In the genomic region with DNA sequence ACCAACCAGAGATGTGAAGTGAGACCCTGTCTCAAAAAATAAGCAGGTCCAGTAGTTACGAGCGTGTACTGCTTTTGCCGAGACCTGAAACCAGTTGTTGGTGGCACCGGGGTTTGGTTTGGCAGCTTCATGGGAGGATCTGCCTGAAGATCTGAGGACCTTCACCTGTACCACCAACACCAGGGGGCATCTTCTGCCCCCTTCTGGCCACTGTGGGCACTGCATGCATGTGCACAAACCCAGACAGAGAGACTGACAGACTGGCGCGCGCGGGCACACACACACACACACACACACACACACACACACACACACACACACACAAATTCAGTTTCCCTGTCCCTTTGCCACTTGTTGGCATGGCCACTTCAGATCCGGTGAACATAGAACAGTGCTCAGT, we compare ENCODE assay signal across 11 mouse cellular contexts. TPM values are rescaled to one million over a fixed set of nuclear protein-coding genes. Genes with fewer than 3 reads are reported as not detected.
DNase-seq lines count a peak whose midpoint lies in the region; ATAC-seq lines count a peak whose summit lies in the region.
"Had no signal": no experiment of that assay in that cellular context is flagged by ENCODE, and none has a peak within 500 bp of the region (broad histone marks: within the 10 kb centered on the region; RNA-seq: fewer than 3 reads in every experiment).

No protein-coding gene starts in this region.

- ATAC-seq in heart, embryonic 11.5 days (replicated peaks; ENCODE audit: insufficient number of reproducible peaks, low FRiP score, low TSS enrichment) = no peak
- ATAC-seq in monocyte, adult 5-6 weeks (replicated peaks; ENCODE audit: insufficient number of reproducible peaks, low FRiP score, low TSS enrichment, poor library complexity, severe bottlenecking) = no peak

- no peaks in the 10 kb centered on the region for H3K9me3 ChIP-seq in heart, embryonic 11.5 days (replicated peaks; ENCODE audit: control insufficient read depth, low read length)
- no peaks in the 10 kb centered on the region for H3K9me3 ChIP-seq in embryonic facial prominence, embryonic 10.5 days
- no peaks in the 10 kb centered on the region for H3K9me3 ChIP-seq in forebrain, embryonic 10.5 days

- 73% methylated on average over 9 of the region's 9 CpGs for WGBS in heart, embryonic 11.5 days (ENCODE audit: insufficient replicate concordance)
- WGBS in embryonic facial prominence, embryonic 10.5 days = 87% methylated on average over 9 of the region's 9 CpGs
- WGBS in forebrain, embryonic 10.5 days = 80% methylated on average over 9 of the region's 9 CpGs

- peak; percentile 37 to 60 for DNase-seq in heart, postnatal 36 days
- DNase-seq in spleen, postnatal 4 days (ENCODE audit: low spot score in 2 of 2) = peak; percentile 55 to 81
- no peak for DNase-seq in spleen, adult 12 weeks (ENCODE audit: low spot score)
- DNase-seq in embryonic facial prominence, embryonic 10.5 days (ENCODE audit: low spot score) = peak; percentile 54
- DNase-seq in thymus, postnatal 25 days = peak; percentile 66
- no peak for DNase-seq in forebrain, embryonic 10.5 days (ENCODE audit: extremely low spot score, low spot score)

- H3K4me2 ChIP-seq in heart, embryonic 11.5 days = no peak overlapping the region
- H3K4me2 ChIP-seq: midbrain, embryonic 11.5 days had no signal

- H3K27ac ChIP-seq in heart, embryonic 11.5 days (ENCODE audit: low read depth, low read length) = no peak overlapping the region
- H3K27ac ChIP-seq in embryonic facial prominence, embryonic 10.5 days (replicated peaks) = no peak overlapping the region
- H3K27ac ChIP-seq in forebrain, embryonic 10.5 days = no peak overlapping the region

- H3K4me3 ChIP-seq in heart, embryonic 11.5 days (ENCODE audit: low read depth, low read length) = no peak overlapping the region
- H3K4me3 ChIP-seq in embryonic facial prominence, embryonic 10.5 days = no peak overlapping the region
- H3K4me3 ChIP-seq in forebrain, embryonic 10.5 days = no peak overlapping the region

- no peaks in the 10 kb centered on the region for H3K27me3 ChIP-seq in heart, embryonic 11.5 days (ENCODE audit: control insufficient read depth, insufficient read depth, low read length)
- no peaks in the 10 kb centered on the region for H3K27me3 ChIP-seq in embryonic facial prominence, embryonic 10.5 days (replicated peaks; ENCODE audit: low read depth, poor library complexity, severe bottlenecking)
- no peaks in the 10 kb centered on the region for H3K27me3 ChIP-seq in forebrain, embryonic 10.5 days (ENCODE audit: poor library complexity, severe bottlenecking)

- H3K9ac ChIP-seq in heart, embryonic 11.5 days (ENCODE audit: low read depth, low read length) = no peak overlapping the region

- peaks cover 15% of the 10 kb centered on the region for H3K4me1 ChIP-seq in heart, embryonic 11.5 days (ENCODE audit: control insufficient read depth, insufficient read depth, low read length)
- H3K4me1 ChIP-seq in embryonic facial prominence, embryonic 10.5 days = peaks cover 25% of the 10 kb centered on the region
- H3K4me1 ChIP-seq in forebrain, embryonic 10.5 days = peaks cover 22% of the 10 kb centered on the region

- intact Hi-C loops in heart, postnatal 36 days (cut with DNase I) = no loop called here

- H3K36me3 ChIP-seq in heart, embryonic 11.5 days (ENCODE audit: control insufficient read depth, insufficient read depth, low read length) = peaks cover 4% of the 10 kb centered on the region; the same call in 1 of the 2 replicates
- peaks cover 10% of the 10 kb centered on the region for H3K36me3 ChIP-seq in embryonic facial prominence, embryonic 10.5 days (replicated peaks)
- peaks cover 11% of the 10 kb centered on the region for H3K36me3 ChIP-seq in forebrain, embryonic 10.5 days (replicated peaks)

RNA-seq across cellular contexts. Expression of a gene that starts 2.5 kb away (rescaled TPM):
- 10 to 100 TPM; 48.8 to 52.4 TPM for total RNA-seq in heart, postnatal 36 days (2021)
- 15.2 and 16.2 TPM in 2 replicates for polyA plus RNA-seq in heart, embryonic 11.5 days (2014; fragmentation: Nextera tagmentation; extraction: Ambion mirVana)
- polyA plus RNA-seq in embryonic facial prominence, embryonic 10.5 days (2016; fragmentation: Nextera tagmentation; extraction: Ambion mirVana) = 16.8 and 18.0 TPM in 2 replicates
- 0.39 to 3.2 TPM (median 0.43 TPM) in 3 replicates for total RNA-seq in monocyte, adult 5-6 weeks (2017)
- polyA plus RNA-seq in forebrain, embryonic 10.5 days (2016; fragmentation: Nextera tagmentation; extraction: Ambion mirVana) = 14.4 and 16.3 TPM in 2 replicates

RNA-seq across cellular contexts. Expression of a gene that starts 10.1 kb away (rescaled TPM):
- 100 to 1,000 TPM; 512 to 563 TPM for total RNA-seq in heart, postnatal 36 days (2021)
- polyA plus RNA-seq in heart, embryonic 11.5 days (2014; fragmentation: Nextera tagmentation; extraction: Ambion mirVana) = 17.0 and 17.7 TPM in 2 replicates
- polyA plus RNA-seq in embryonic facial prominence, embryonic 10.5 days (2016; fragmentation: Nextera tagmentation; extraction: Ambion mirVana) = 7.0 and 9.1 TPM in 2 replicates
- total RNA-seq in monocyte, adult 5-6 weeks (2017) = 0.97 to 1.5 TPM in 2 of 3 replicates, not detected in the other
- 8.3 and 9.1 TPM in 2 replicates for polyA plus RNA-seq in forebrain, embryonic 10.5 days (2016; fragmentation: Nextera tagmentation; extraction: Ambion mirVana)

RNA-seq across cellular contexts. Expression of a gene that starts 19.0 kb away (rescaled TPM):
- not detected for total RNA-seq in heart, postnatal 36 days (2021)
- polyA plus RNA-seq in heart, embryonic 11.5 days (2014; fragmentation: Nextera tagmentation; extraction: Ambion mirVana) = not detected in 2 replicates
- not detected in 2 replicates for polyA plus RNA-seq in embryonic facial prominence, embryonic 10.5 days (2016; fragmentation: Nextera tagmentation; extraction: Ambion mirVana)
- total RNA-seq in monocyte, adult 5-6 weeks (2017) = not detected in 3 replicates
- not detected in 2 replicates for polyA plus RNA-seq in forebrain, embryonic 10.5 days (2016; fragmentation: Nextera tagmentation; extraction: Ambion mirVana)
- total RNA-seq: layer of hippocampus, adult 18-20 months had no signal
- polyA plus RNA-seq: midbrain, embryonic 11.5 days; stomach, embryonic 14.5 days had no signal

RNA-seq across cellular contexts. Expression of a gene that starts 20.9 kb away (rescaled TPM):
- total RNA-seq in heart, postnatal 36 days (2021) = 10 to 100 TPM in 1 of 2 experiments, 1 to 10 TPM in 1; 7.2 to 10.2 TPM
- 6.6 and 6.9 TPM in 2 replicates for polyA plus RNA-seq in heart, embryonic 11.5 days (2014; fragmentation: Nextera tagmentation; extraction: Ambion mirVana)
- 6.3 and 7.6 TPM in 2 replicates for polyA plus RNA-seq in embryonic facial prominence, embryonic 10.5 days (2016; fragmentation: Nextera tagmentation; extraction: Ambion mirVana)
- total RNA-seq in monocyte, adult 5-6 weeks (2017) = not detected in 3 replicates
- 6.7 and 7.4 TPM in 2 replicates for polyA plus RNA-seq in forebrain, embryonic 10.5 days (2016; fragmentation: Nextera tagmentation; extraction: Ambion mirVana)

RNA-seq across cellular contexts. Expression of a gene that starts 44.7 kb away (rescaled TPM):
- total RNA-seq in heart, postnatal 36 days (2021) = not detected
- 2.2 and 2.7 TPM in 2 replicates for polyA plus RNA-seq in heart, embryonic 11.5 days (2014; fragmentation: Nextera tagmentation; extraction: Ambion mirVana)
- polyA plus RNA-seq in embryonic facial prominence, embryonic 10.5 days (2016; fragmentation: Nextera tagmentation; extraction: Ambion mirVana) = 0.99 and 1.9 TPM in 2 replicates
- not detected in 3 replicates for total RNA-seq in monocyte, adult 5-6 weeks (2017)
- 0.81 and 1.1 TPM in 2 replicates for polyA plus RNA-seq in forebrain, embryonic 10.5 days (2016; fragmentation: Nextera tagmentation; extraction: Ambion mirVana)

Comparison
In these comparisons a context has a peak if more than half of its experiments do, and no peak if none do; other contexts are left out.
1. DNase-seq: peak in heart, postnatal 36 days (2 of 2), spleen, postnatal 4 days (2 of 2), embryonic facial prominence, embryonic 10.5 days (single experiment) and thymus, postnatal 25 days (single experiment); none in spleen, adult 12 weeks (single experiment) and forebrain, embryonic 10.5 days (single experiment).